Mouse (Mus musculus) G1E-ER4 (cell line): ENCODE results near the gene Mettl24. TPM values are rescaled to one million over a fixed set of nuclear protein-coding genes. Genes with fewer than 3 reads are reported as not detected.

Experiments used
- GATA1 ChIP-seq: IDR thresholded peaks from one replicate; pipeline ENCODE4 v1.8.0; 2012; ENCODE audit warnings: low read length, inconsistent platforms
- polyA plus RNA-seq: library from polyadenylated mRNA; stranded (reverse); fragments of >175 nt; gene quantifications from 2 replicates; pipeline ENCODE4 v1.2.3, GENCODE M21; 2012

The Mettl24 gene
- polyA plus RNA-seq, 1 experiment = not detected

GRCm38 (mm10) chr10:40718362-40718761 lies 35.3 kb downstream of the Mettl24 start:
- TF ChIP-seq GATA1 = no peak

- no peak for TF ChIP-seq GATA1
Measured at GRCm38 (mm10) chr10:40719062-40719461, 36.0 kb downstream of the Mettl24 start.

- TF ChIP-seq GATA1 = no peak
Measured at GRCm38 (mm10) chr10:40720883-40721282, 37.8 kb downstream of the Mettl24 start.

- TF ChIP-seq GATA1 = no peak
Measured at GRCm38 (mm10) chr10:40724342-40724741, 41.3 kb downstream of the Mettl24 start.

- TF ChIP-seq GATA1 = no peak
Measured at GRCm38 (mm10) chr10:40725066-40725465, 42.0 kb downstream of the Mettl24 start.

GRCm38 (mm10) chr10:40725471-40725870 lies 42.4 kb downstream of the Mettl24 start:
- TF ChIP-seq GATA1 = no peak

- TF ChIP-seq GATA1 = no peak
Measured at GRCm38 (mm10) chr10:40726288-40726902, 43.3 kb downstream of the Mettl24 start.

GRCm38 (mm10) chr10:40726989-40727388 lies 43.9 kb downstream of the Mettl24 start:
- TF ChIP-seq GATA1 = no peak

- TF ChIP-seq GATA1 = no peak
Measured at GRCm38 (mm10) chr10:40730200-40730599, 47.1 kb downstream of the Mettl24 start.

GRCm38 (mm10) chr10:40733291-40733690 lies 50.2 kb downstream of the Mettl24 start:
- no peak for TF ChIP-seq GATA1

GRCm38 (mm10) chr10:40736172-40736571 lies 53.1 kb downstream of the Mettl24 start:
- no peak for TF ChIP-seq GATA1

- no peak for TF ChIP-seq GATA1
Measured at GRCm38 (mm10) chr10:40737274-40738112, 54.4 kb downstream of the Mettl24 start.

- TF ChIP-seq GATA1 = no peak
Measured at GRCm38 (mm10) chr10:40740696-40741095, 57.6 kb downstream of the Mettl24 start.

GRCm38 (mm10) chr10:40750293-40751047 lies 67.4 kb downstream of the Mettl24 start:
- TF ChIP-seq GATA1 = no peak

- TF ChIP-seq GATA1 = no peak
Measured at GRCm38 (mm10) chr10:40751157-40751556, 68.1 kb downstream of the Mettl24 start.

- TF ChIP-seq GATA1 = no peak
Measured at GRCm38 (mm10) chr10:40753036-40753435, 70.0 kb downstream of the Mettl24 start.
